Mouse (Mus musculus) ovary, postnatal 36 days (tissue): ENCODE results near the gene Dhx38.
A peak's percentile ranks its signal among the peaks of the same experiment; 100 is the strongest.

Source experiments
- DNase-seq: peaks from one replicate; pipeline ENCODE4 v3.0.0; 2022; ENCODE audit warnings: low spot score, mixed read lengths

The Dhx38 gene

DNA sequence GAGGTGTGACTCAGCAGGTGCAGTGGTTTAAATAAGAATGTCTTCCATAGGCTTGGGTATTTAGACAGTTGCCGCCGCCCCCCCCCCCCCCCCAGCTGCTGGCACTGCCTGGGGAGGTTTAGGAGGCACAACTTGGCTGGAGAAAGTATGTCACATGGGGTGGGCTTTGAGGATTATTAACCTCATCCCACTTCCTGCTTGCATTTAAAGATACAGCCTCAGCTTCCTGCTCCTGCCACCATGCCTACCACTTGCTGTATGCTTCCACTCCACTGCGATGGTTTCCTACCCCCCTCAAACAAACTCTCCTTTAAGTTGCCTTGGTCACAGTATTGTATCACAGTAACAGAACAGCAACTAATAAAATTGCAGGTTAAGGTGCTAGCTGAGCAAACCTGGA is 21.6 kb downstream of the Dhx38 start:
- no peak for DNase-seq

DNA sequence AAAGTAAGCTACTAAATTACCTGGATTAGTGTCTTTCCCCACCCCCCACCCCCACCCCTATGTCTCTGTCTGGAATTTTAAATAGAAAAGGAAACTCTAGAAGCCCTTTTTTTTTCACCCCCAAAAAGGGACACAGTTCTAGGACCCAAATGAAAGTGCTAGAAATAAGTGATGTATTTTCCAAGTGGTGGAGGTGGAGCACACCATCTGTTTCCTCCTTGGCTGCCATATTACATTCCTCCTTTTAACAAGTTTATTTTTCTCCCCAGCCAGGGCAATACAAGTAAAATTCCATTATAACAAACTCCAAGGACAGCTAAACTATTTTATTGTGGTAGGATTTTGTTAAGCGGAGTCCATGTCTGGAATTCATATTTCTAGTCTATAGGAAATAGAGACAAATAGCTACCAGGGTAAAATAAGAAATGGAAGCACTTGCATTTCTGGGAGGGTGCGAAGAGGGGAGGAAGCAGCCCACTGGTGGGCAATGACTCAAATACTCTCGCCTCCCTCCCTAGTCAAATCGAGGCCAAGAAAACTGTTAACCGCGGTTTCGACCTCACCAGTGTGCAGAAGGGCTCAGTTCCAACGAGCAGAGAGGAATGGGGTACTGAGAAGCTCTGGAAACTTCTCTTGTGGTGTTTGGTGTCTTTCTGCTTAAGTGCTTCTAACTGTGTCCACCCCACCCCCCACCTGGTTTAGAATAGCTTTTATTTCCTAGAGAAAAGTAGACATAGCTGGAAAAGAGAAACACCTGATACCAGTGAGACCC is 22.7 kb downstream of the Dhx38 start:
- no peak for DNase-seq

DNA sequence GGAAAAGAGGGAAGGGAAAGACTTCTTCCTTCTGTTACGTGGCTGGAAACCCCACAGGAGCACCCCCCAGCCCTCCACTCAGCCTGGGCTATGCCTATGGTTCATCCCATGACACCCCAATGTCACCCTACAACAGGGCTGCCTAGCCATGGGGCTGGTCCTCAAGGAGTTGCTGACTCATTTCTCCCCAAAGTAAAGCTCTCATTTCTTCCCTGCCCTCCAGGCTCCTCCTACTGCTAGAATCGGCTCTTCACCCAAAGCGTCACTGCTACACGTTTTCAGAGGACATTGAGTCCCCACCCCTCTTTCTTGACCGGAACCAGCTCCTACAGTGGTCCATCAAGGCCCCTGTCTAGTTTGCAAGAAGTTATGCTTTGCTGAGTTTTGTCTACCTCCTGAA is 23.5 kb downstream of the Dhx38 start:
- no peak for DNase-seq

DNA sequence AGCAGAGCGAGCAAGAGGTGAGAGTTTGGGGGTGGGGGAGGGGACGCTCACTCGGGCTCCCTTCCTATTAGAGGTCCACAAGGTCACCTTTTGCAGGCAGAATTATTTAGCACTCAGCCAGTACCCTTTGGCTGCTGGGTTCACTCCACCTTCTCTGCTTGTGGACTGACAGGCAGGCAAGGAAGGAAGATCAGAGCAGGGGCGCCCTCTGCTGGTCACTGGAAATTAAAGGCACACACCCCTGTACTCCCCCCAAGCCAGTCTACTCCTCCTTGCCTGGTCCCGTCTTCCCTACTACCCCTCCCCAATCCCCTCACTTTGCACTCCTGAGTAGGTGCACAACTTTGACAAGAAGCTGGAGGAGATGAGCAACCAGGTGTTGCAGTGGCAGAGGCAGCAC is 29.0 kb downstream of the Dhx38 start:
- peak; percentile 77 for DNase-seq

DNA sequence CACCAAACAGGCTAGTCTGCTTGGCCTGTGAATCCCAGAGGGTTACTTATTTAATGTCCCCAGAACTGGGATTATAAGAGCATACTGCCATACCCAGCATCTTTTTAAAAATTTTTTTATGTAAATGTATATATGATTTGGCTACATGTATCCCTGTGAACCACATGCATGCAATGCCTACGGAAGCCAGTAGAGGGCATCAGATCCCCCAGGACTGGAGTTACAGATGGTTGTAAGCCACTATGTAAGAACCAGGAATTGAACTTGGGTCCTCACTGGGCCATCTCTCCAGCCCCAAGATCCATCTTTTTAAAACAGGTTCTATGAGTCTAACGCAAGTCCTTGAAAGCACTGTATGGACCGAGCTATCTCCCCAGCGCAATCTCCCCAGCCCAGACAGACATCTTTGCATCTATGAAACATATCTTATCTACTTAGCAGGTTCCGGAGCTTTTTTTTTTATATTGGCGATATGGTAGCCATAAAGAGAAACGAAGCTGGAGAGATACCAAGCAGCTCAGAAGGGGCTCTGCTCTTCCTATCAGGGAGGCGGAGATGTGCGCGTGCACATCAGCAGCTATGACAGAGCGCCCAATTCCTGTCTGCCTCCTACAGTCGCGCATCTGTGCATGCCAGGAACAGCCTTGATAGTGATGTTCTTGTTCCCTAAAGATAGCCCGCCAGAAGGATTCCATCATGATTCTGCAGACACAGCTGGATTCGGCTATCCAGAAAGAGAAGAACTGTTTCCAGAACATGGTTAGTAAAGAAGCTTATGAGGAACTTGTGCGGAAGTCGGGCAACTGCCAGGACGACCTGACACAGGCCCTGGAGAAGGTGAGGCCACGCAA is 30.3 kb downstream of the Dhx38 start:
- peak; percentile 35 for DNase-seq

DNA sequence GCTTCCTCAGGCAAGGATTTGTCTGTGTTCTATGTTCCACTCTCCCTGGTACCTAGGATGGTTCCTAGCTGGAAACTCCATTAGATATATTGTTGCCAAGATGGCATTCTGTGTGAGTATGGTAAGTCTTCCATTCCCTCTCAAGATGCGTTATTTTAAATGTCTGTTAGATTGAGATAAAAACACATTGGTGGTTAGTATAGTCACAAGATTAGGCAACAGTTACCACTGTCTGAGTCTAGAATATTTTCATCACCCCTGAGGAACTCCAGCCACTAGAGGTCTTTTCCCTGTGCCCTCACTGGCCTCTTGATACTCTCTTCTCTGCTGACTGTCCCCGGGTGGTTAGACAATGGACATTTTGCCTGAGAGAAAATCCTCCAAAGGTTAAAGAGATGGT is 41.7 kb downstream of the Dhx38 start:
- no peak for DNase-seq

DNA sequence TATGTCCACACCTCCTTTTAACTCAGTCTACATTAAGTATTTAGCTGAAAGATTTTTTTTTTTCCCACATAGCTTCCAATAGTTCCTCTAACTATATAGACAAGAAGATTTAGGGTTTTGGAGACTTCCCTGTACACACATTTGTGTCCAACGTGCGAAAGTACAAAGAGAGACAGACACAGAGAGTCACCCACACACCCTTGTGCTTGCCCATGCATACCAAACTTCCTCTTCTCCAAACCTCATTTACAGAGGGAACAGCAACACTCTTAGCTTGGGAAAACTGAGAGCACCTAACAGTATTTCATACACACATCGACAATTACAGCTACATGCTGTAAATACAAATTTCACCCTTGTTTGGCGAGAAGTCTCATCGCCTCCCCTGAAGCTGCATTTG is 60.1 kb downstream of the Dhx38 start:
- DNase-seq = no peak

DNA sequence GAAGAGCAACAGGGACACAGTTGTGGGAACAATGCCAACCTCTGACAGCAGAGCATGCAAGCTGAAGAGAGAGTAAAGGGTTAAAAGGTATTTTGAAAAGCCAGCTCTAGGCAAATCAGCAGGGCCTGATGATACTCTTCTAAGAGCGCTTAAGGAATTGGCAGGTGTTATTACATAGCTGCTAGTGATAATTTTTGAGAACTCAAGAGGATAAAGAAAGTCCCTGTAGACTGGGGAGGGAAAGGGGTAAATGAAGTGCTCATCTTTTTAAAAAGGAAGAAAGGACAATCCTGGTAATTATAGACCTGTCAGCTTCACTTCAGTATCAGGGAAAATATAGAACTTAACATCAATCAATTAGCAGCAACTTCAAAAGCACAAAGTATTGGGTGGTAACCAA is 62.1 kb downstream of the Dhx38 start:
- DNase-seq = no peak

DNA sequence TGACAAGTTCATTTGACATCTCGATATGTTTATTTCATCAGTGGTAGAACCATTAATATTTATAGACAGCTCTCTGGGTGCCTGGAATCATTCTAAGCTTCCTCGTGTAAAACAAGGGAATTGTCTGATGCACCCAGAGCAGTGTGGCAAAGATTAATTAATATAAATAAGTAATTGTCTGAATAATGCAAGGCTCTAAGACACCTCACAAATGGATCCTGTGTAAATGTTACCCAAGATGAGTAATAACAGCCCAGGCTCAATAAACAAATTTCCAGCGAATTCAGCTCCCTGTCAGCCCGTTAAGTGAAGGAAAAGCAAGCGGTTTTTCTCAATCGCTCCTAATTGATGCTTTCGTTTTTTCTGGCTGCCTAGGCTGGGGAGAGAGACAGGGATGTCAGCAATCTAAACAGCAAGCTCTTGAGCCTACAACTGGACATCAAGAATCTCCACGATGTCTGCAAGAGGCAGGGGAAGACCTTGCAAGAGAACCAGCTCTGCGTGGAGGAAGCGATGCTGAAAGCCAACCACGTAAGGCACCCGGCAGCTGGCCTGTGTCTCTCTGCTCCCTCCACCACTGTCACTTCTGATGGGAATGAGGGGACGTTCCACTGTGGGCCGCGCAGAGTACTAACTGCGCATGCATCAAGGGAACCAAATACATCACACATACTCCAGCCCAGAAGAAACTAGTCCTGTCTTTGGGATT is 66.5 kb downstream of the Dhx38 start:
- no peak for DNase-seq
